Mouse (Mus musculus) hindbrain, postnatal 0 days (tissue): ENCODE results near the gene Dscam. TPM values are rescaled to one million over a fixed set of nuclear protein-coding genes. Genes with fewer than 3 reads are reported as not detected.

Experiments
- ATAC-seq: fragments of 200-750 bp; cut with Nextera tagmentation; 2 replicates; pipeline ENCODE4 v1.8.0; 2017; ENCODE audit warnings: mild to moderate bottlenecking, moderate TSS enrichment, moderate library complexity
- DNase-seq: peaks from one replicate; pipeline ENCODE4 v3.0.0-alpha.2; 2015; ENCODE audit warnings: low spot score
- H3K27ac ChIP-seq: fragments of 300-500 bp; sonication (generic); 2 replicates; pipeline ENCODE4 v1.5.1; 2014; ENCODE audit warnings: mild to moderate bottlenecking
- H3K27me3 ChIP-seq: fragments of 300-500 bp; sonication (generic); 2 replicates; pipeline ENCODE4 v1.6.1; 2014; ENCODE audit warnings: low read length, mixed read lengths; ENCODE audit not compliant: insufficient read depth
- H3K36me3 ChIP-seq: fragments of 300-500 bp; sonication (generic); 2 replicates; pipeline ENCODE4 v1.6.1; 2014; ENCODE audit warnings: low read length, mixed read lengths; ENCODE audit not compliant: insufficient read depth
- H3K4me1 ChIP-seq: fragments of 300-500 bp; sonication (generic); 2 replicates; pipeline ENCODE4 v1.6.1; 2014; ENCODE audit warnings: antibody characterized with exemption, low read length, mixed read lengths; ENCODE audit not compliant: insufficient read depth
- H3K4me2 ChIP-seq: fragments of 300-500 bp; sonication (generic); 2 replicates; pipeline ENCODE4 v1.6.1; 2014; ENCODE audit warnings: low read depth, mild to moderate bottlenecking, low read length, moderate library complexity, mixed read lengths
- H3K4me3 ChIP-seq: fragments of 300-500 bp; sonication (generic); 2 replicates; pipeline ENCODE4 v1.5.1; 2014; ENCODE audit warnings: low read length
- H3K9ac ChIP-seq: fragments of 300-500 bp; sonication (generic); replicated peaks from 2 replicates; pipeline ENCODE4 v1.6.1; 2014; ENCODE audit warnings: mild to moderate bottlenecking, low read length, moderate library complexity, mixed read lengths
- H3K9me3 ChIP-seq: fragments of 300-500 bp; sonication (generic); 2 replicates; pipeline ENCODE4 v1.6.1; 2016; ENCODE audit warnings: low read length, mixed read lengths
- CTCF ChIP-seq: IDR thresholded peaks from 2 replicates; pipeline ENCODE4 v1.5.1; 2016; ENCODE audit warnings: antibody characterized with exemption, control low read depth, low read depth
- WGBS: fragments of 180-500 bp; shearing (Covaris S2); extraction: QIAGEN DNeasy Blood & Tissue Kit; methylation state at CpG from one replicate; pipeline ENCODE4 v1.1.7; 2014; 5-methylcytosine and 5-hydroxymethylcytosine counted together
- polyA plus RNA-seq: library from polyadenylated mRNA; unstranded; fragments of >200 nt; fragmentation: Nextera tagmentation; extraction: Ambion mirVana; gene quantifications from 2 replicates; pipeline ENCODE4 v1.2.1, GENCODE M21; 2015
- total RNA-seq: library from RNA; depleted of rRNA; stranded (reverse); fragments of >200 nt; gene quantifications from 2 replicates; pipeline ENCODE4 v1.2.3, GENCODE M21; 2014

The Dscam gene
- total and polyA plus RNA-seq, 2 experiments from 2014 or later: 10.3 to 47.1 TPM

DNA sequence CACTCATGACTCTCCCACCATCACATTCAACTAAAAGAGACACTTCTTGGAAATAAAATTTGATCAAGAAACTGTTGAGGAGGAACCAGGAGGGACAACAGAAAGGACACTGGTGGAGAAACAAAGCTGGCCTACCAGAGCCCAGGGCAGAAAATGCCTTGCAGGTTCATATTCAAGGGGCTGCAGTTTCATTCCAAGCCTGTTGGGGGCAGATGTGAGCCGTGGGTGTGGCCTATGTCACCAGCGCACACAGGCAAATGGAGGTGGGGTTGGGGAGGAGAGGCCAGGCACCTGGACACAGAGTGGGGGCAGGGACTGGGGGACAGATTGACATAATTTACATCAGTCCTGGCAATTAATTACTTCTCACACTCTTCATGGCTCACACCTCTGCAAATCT lies 452.3 kb downstream of the Dscam start:
- Histone ChIP-seq H3K27me3 (no peaks in the 10 kb centered on the region), H3K4me3 (no peak overlapping the region), H3K4me1 (peaks cover 3% of the 10 kb centered on the region; the same call in 1 of the 2 replicates), H3K36me3 (no peaks in the 10 kb centered on the region), H3K9me3 (no peaks in the 10 kb centered on the region), H3K9ac (no peak overlapping the region), H3K4me2 (no peak overlapping the region), H3K27ac (no peak overlapping the region)
- DNase-seq (peak; percentile 35), ATAC-seq (no peak)
- 16% methylated on average over 2 of the region's 2 CpGs for WGBS
- peak; percentile 66 for TF ChIP-seq CTCF

DNA sequence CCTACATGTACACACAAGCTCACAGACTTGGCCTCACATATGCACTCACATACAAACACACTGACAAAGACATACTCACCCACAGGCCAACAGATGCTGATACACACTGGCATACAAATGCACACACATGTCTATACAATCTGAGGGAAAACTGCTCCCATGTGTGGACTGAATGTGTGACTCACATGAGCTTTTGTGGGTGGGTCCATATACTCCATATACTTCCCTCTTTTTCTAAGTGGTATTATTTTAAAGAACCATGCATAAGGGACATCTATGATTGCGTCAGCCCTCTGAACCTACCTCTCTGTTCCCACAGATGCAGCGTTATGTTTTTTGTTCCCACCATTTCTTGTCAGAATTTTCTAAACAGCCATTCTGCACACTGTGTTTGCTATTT lies 453.9 kb downstream of the Dscam start:
- Histone ChIP-seq H3K36me3 (no peaks in the 10 kb centered on the region), H3K27me3 (no peaks in the 10 kb centered on the region), H3K4me2 (no peak overlapping the region), H3K4me3 (no peak overlapping the region), H3K27ac (no peak overlapping the region), H3K4me1 (peaks cover 3% of the 10 kb centered on the region; the same call in 1 of the 2 replicates), H3K9ac (no peak overlapping the region), H3K9me3 (no peaks in the 10 kb centered on the region)
- no peak for DNase-seq
- no peak for TF ChIP-seq CTCF
- WGBS: 98% methylated on average over 2 of the region's 2 CpGs
- ATAC-seq: no peak

- Histone ChIP-seq H3K4me3 (no peak overlapping the region), H3K4me1 (no peaks in the 10 kb centered on the region), H3K4me2 (no peak overlapping the region), H3K9ac (no peak overlapping the region), H3K36me3 (peaks cover 4% of the 10 kb centered on the region; the same call in 1 of the 2 replicates), H3K27ac (no peak overlapping the region), H3K9me3 (no peaks in the 10 kb centered on the region), H3K27me3 (no peaks in the 10 kb centered on the region)
- 60% methylated on average over 4 of the region's 4 CpGs for WGBS
- ATAC-seq (no peak), DNase-seq (no peak)
- TF ChIP-seq CTCF: no peak
Observed at GRCm38 (mm10) chr16:96711935-96712334, 458.6 kb downstream of the Dscam start.

- Histone ChIP-seq H3K4me1 (peaks cover 4% of the 10 kb centered on the region; the same call in 1 of the 2 replicates), H3K27ac (no peak overlapping the region), H3K9ac (no peak overlapping the region), H3K9me3 (no peaks in the 10 kb centered on the region), H3K36me3 (no peaks in the 10 kb centered on the region), H3K4me3 (no peak overlapping the region), H3K27me3 (no peaks in the 10 kb centered on the region), H3K4me2 (no peak overlapping the region)
- 78% methylated on average over 3 of the region's 3 CpGs for WGBS
- ATAC-seq: no peak
- no peak for TF ChIP-seq CTCF
- peak; percentile 25 for DNase-seq
Observed at GRCm38 (mm10) chr16:96700551-96700950, 470.0 kb downstream of the Dscam start.

GRCm38 (mm10) chr16:96695882-96696281 lies 474.7 kb downstream of the Dscam start:
- DNase-seq (peak; percentile 25), ATAC-seq (peak; percentile 65)
- Histone ChIP-seq H3K9ac (no peak overlapping the region), H3K36me3 (no peaks in the 10 kb centered on the region), H3K4me2 (no peak overlapping the region), H3K4me1 (peaks cover 4% of the 10 kb centered on the region; the same call in 1 of the 2 replicates), H3K9me3 (no peaks in the 10 kb centered on the region), H3K4me3 (no peak overlapping the region), H3K27me3 (no peaks in the 10 kb centered on the region), H3K27ac (no peak overlapping the region)
- TF ChIP-seq CTCF: no peak
- WGBS: 42% methylated on average over 4 of the region's 4 CpGs

DNA sequence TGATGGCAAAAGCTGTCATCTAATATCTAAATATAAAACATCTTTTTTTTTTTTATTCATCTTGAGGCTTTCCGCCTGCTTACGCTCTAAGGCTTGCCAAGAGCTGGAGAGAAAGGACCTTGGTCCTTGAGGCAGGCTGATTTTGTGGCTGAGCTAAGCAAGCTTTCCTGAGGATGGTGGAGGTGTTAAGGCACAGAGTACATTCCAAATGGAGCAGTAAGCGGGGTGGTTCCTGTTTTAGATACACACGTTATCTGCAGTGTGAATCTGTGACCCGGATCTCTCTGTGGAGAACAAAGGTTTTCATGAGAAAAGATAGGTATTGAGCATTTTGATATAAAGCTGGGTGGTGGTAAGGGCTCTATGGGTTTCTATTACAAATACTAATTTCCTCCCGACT lies 479.0 kb downstream of the Dscam start:
- Histone ChIP-seq H3K4me3 (no peak overlapping the region), H3K36me3 (no peaks in the 10 kb centered on the region), H3K27ac (no peak overlapping the region), H3K9me3 (no peaks in the 10 kb centered on the region), H3K27me3 (no peaks in the 10 kb centered on the region), H3K9ac (no peak overlapping the region), H3K4me1 (peaks cover 3% of the 10 kb centered on the region; the same call in 1 of the 2 replicates), H3K4me2 (no peak overlapping the region)
- 87% methylated on average over 6 of the region's 6 CpGs for WGBS
- ATAC-seq (no peak), DNase-seq (no peak)
- TF ChIP-seq CTCF: no peak

- TF ChIP-seq CTCF: no peak
- no peaks in the 10 kb centered on the region; the same call in 1 of the 2 replicates for H3K36me3 ChIP-seq
- H3K9me3 ChIP-seq: no peaks in the 10 kb centered on the region
- ATAC-seq (no peak), DNase-seq (no peak)
- no peak overlapping the region for H3K4me3 ChIP-seq
- H3K27me3 ChIP-seq: no peaks in the 10 kb centered on the region
- no peaks in the 10 kb centered on the region for H3K4me1 ChIP-seq
- no peak overlapping the region for H3K27ac ChIP-seq
- no peak overlapping the region for H3K4me2 ChIP-seq
- no peak overlapping the region for H3K9ac ChIP-seq
- WGBS: 5% methylated on average over 1 of the region's 2 CpGs
Observed at GRCm38 (mm10) chr16:96690052-96690451, 480.5 kb downstream of the Dscam start.
